Mouse (Mus musculus) hindbrain, embryonic 10.5 days (tissue): ENCODE results near the gene Pde5a. TPM values are rescaled to one million over a fixed set of nuclear protein-coding genes. Genes with fewer than 3 reads are reported as not detected.

Experiments
- DNase-seq: peaks from one replicate; pipeline ENCODE4 v3.0.0-alpha.2; 2017; ENCODE audit warnings: low spot score
- H3K27ac ChIP-seq: fragments of 300-500 bp; sonication (generic); 2 replicates; pipeline ENCODE4 v1.5.1; 2016; ENCODE audit warnings: mild to moderate bottlenecking, moderate library complexity
- H3K27me3 ChIP-seq: fragments of 300-500 bp; sonication (generic); 2 replicates; pipeline ENCODE4 v1.6.1; 2016; ENCODE audit warnings: mild to moderate bottlenecking; ENCODE audit not compliant: poor library complexity, insufficient read depth, severe bottlenecking
- H3K36me3 ChIP-seq: fragments of 300-500 bp; sonication (generic); 2 replicates; pipeline ENCODE4 v1.6.1; 2016; ENCODE audit warnings: mild to moderate bottlenecking, moderate library complexity
- H3K4me1 ChIP-seq: fragments of 300-500 bp; sonication (generic); replicated peaks from 2 replicates; pipeline ENCODE4 v1.6.1; 2016; ENCODE audit warnings: mild to moderate bottlenecking
- H3K4me3 ChIP-seq: fragments of 300-500 bp; sonication (generic); 2 replicates; pipeline ENCODE4 v1.5.1; 2016; ENCODE audit warnings: mild to moderate bottlenecking, moderate library complexity
- H3K9me3 ChIP-seq: fragments of 300-500 bp; sonication (generic); 2 replicates; pipeline ENCODE4 v1.6.1; 2016; ENCODE audit warnings: mild to moderate bottlenecking, moderate library complexity
- WGBS: fragments of 180-500 bp; shearing (Covaris S2); methylation state at CpG from one replicate; pipeline ENCODE4 v1.1.7; 2016; 5-methylcytosine and 5-hydroxymethylcytosine counted together
- polyA plus RNA-seq: library from polyadenylated mRNA; unstranded; fragments of >200 nt; fragmentation: Nextera tagmentation; extraction: Ambion mirVana; gene quantifications from 2 replicates; pipeline ENCODE4 v1.2.1, GENCODE M21; 2016

Gene Pde5a
- polyA plus RNA-seq, 1 experiment from 2014 or later: 2.9 TPM

DNA sequence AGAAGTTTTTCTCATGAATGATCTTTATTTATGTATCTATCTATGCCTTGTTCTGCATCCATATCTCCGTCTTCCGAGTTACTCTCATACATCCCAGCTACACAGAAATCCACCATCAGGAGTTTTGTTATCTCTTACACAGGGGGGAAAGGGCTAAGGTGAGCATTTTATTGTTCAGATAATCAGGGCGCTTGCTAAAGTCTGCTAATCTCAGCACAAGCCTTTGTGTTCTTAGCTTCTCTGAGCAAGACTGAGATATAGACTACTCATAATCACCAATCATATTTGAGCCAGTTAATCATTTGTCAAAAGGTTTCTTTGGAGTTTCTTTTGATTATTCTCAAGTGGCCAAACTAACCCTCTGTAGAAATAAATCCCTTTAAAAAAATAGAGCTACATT is 148.8 kb downstream of the Pde5a start:
- no peaks in the 10 kb centered on the region for H3K27me3 ChIP-seq
- no peaks in the 10 kb centered on the region for H3K4me1 ChIP-seq
- H3K4me3 ChIP-seq: no peak overlapping the region
- no peak overlapping the region for H3K27ac ChIP-seq
- DNase-seq: no peak
- WGBS: 94% methylated on average over 3 of the region's 3 CpGs
- no peaks in the 10 kb centered on the region for H3K9me3 ChIP-seq
- H3K36me3 ChIP-seq: no peaks in the 10 kb centered on the region

DNA sequence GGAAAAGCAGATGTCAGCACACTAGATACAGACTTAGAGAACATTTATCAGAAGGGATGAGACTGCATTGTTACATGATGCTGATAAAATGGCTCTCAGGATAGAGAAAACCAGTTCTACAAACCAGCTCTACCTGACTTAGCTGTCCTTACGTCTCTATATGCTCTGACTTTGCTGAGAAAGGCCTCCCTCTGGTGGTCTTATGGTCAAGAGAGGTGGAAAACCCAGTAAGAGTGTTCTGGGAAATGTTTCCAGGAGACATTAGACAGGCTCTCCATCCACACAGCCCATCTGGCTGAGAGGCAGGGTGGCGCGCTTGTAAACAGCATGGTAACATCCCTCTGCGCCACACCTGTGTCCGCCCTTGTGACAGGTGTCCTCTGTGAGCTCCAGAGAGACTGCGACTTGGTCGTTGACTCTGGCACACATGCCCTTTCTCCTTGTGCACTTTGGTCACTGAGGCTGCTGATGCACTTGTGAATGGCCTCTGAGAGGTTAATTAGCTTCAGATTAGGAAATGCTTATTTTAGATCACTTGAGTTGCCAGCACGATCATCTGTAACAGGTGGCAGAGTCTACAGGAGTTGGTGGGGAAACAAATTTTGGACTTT is 150.1 kb downstream of the Pde5a start:
- no peak for DNase-seq
- Histone ChIP-seq H3K9me3 (no peaks in the 10 kb centered on the region), H3K27me3 (no peaks in the 10 kb centered on the region), H3K4me3 (no peak overlapping the region), H3K4me1 (no peaks in the 10 kb centered on the region), H3K27ac (no peak overlapping the region), H3K36me3 (no peaks in the 10 kb centered on the region)
- WGBS: 90% methylated on average over 8 of the region's 8 CpGs

DNA sequence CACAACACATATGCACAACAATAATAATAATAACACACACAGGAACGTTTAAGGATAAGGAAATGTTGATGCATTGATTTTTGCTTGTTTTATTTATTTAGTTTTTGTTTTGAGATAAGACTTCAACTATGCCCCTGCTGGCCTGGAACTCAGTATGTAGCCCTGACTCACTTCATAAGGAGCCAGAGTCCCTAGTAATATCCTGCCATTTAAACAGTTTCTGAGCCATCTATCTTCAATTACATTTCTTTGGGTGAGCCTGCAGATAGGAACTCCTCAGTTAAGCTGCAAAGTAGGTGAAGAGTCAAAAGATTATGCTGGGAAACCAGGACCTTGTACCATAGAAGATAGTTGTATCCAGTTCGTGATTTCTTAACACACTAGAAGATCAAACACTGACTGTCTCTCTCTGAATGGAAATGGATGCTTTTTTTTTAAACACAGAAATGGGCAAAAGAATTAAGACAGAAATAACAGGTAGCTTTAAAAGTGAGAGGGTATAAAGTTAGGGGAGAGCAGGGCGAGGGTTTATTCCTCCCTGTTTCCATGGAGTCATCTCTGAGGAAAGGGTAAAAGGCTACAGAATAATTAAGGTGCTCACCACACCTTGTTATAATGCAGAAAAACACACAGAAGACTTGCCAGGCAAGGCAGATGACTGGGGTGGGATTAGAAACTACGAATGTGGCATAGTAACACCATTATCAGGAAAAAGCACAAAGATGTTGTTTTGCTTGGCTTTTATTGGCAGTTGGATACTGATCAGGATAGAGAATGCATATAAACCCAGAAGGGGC is 159.0 kb downstream of the Pde5a start:
- Histone ChIP-seq H3K9me3 (no peaks in the 10 kb centered on the region), H3K4me1 (no peaks in the 10 kb centered on the region), H3K27ac (no peak overlapping the region), H3K36me3 (no peaks in the 10 kb centered on the region), H3K27me3 (no peaks in the 10 kb centered on the region), H3K4me3 (no peak overlapping the region)
- DNase-seq: no peak
- WGBS: 86% methylated on average over 4 of the region's 4 CpGs

DNA sequence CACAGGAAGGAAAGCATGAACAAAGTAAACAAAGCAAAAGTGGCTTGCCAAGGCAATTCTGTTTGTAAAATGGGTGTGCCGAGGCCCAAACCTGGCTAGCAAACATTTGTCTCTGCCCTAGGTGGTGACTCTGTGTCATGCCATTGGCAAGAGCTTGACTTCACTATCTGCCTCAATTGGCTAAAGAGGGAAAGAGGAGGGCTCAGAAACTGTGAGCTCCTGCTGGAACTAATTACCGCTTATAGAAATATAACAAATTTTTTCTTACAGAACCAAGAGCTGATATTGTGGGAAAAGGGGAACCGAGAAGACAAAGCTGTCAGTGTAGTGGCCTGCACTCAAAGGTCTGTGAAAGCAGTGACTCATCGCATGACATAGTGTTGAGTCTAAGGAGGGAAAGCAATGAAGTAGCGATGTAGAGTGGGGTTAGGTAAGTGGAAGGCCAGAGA is 159.6 kb downstream of the Pde5a start:
- no peak for DNase-seq
- WGBS: 89% methylated on average over 5 of the region's 5 CpGs
- Histone ChIP-seq H3K9me3 (no peaks in the 10 kb centered on the region), H3K27me3 (no peaks in the 10 kb centered on the region), H3K27ac (no peak overlapping the region), H3K4me1 (no peaks in the 10 kb centered on the region), H3K4me3 (no peak overlapping the region), H3K36me3 (no peaks in the 10 kb centered on the region)

DNA sequence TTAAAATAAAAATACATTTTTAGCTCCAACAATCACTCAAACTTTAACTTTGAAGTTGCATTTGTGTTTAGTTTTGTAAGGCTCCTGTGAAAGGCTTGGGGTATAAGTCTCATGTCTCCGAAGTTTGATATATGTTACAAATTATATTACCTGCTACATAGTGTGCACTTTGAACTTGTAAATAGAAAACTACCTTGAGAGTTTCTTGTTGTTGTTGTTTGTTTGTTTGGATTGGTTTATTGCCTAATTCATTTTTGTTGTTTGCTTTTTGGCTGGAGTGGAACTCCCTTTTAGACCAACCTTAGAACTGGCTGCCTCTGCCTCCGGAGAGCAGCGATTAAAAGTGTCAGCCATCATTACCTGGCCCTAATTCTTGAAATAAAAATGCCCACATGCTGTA is 166.0 kb downstream of the Pde5a start, which contains the start of gene Fabp2:
Gene Fabp2, plus strand, starts transcription at position 301 of the 400 bp plus-strand sequence.
- no peaks in the 10 kb centered on the region for H3K36me3 ChIP-seq
- DNase-seq: no peak
- WGBS: 95% methylated on average over 3 of the region's 3 CpGs
- H3K4me1 ChIP-seq: no peaks in the 10 kb centered on the region
- H3K9me3 ChIP-seq: no peaks in the 10 kb centered on the region
- no peak within 1 kb of the TSS for H3K27ac ChIP-seq
- no peak within 1 kb of the TSS for H3K4me3 ChIP-seq
- no peaks in the 10 kb centered on the region for H3K27me3 ChIP-seq

DNA sequence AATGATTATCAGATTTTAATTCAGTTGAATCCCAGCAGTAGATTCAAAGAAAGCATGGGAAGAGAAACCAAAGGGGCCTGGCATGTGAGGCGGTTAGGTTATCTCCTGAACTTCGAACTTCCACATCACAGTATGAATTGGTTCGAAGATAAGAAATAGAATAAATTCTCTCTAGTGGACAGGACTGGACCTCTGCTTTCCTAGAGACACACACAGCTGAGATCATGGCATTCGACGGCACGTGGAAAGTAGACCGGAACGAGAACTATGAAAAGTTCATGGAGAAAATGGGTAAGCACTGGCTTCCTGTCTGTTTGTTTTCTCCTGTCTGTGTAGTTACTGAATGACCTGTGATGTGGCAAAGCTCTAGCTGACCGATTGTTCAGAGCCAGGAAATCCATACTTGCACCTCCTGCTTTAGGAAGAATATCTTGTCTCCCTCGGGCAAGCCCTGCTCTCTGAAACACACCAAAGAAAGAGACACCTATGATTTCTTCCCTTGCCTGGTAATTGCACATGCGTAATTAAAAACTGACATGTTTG is 166.5 kb downstream of the Pde5a start:
- Histone ChIP-seq H3K27ac (no peak overlapping the region), H3K27me3 (no peaks in the 10 kb centered on the region), H3K9me3 (no peaks in the 10 kb centered on the region), H3K4me1 (no peaks in the 10 kb centered on the region), H3K36me3 (no peaks in the 10 kb centered on the region), H3K4me3 (no peak overlapping the region)
- 88% methylated on average over 11 of the region's 11 CpGs for WGBS
- no peak for DNase-seq

DNA sequence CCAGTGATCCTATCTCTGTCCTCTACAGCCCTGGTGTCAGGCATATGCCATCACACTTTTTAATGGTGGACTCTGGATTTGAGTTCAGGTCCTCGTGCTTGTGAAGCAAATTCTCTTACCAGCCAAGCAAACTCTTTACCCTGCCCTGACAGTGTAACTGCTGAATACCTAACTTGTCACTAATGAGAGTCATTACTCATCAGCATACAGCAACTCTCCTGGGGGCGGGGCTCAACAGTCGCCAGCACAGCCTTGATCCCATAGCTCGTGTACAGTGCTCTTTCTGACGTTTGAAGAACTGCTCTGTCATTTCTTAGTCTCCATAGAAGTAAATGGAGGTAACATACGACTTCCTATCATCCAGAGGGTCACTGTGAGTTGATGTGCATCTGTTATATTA is 169.5 kb downstream of the Pde5a start:
- 67% methylated on average over 6 of the region's 6 CpGs for WGBS
- H3K4me3 ChIP-seq: no peak overlapping the region
- H3K36me3 ChIP-seq: no peaks in the 10 kb centered on the region
- no peaks in the 10 kb centered on the region for H3K27me3 ChIP-seq
- no peaks in the 10 kb centered on the region for H3K9me3 ChIP-seq
- DNase-seq: no peak
- no peaks in the 10 kb centered on the region for H3K4me1 ChIP-seq
- no peak overlapping the region for H3K27ac ChIP-seq

DNA sequence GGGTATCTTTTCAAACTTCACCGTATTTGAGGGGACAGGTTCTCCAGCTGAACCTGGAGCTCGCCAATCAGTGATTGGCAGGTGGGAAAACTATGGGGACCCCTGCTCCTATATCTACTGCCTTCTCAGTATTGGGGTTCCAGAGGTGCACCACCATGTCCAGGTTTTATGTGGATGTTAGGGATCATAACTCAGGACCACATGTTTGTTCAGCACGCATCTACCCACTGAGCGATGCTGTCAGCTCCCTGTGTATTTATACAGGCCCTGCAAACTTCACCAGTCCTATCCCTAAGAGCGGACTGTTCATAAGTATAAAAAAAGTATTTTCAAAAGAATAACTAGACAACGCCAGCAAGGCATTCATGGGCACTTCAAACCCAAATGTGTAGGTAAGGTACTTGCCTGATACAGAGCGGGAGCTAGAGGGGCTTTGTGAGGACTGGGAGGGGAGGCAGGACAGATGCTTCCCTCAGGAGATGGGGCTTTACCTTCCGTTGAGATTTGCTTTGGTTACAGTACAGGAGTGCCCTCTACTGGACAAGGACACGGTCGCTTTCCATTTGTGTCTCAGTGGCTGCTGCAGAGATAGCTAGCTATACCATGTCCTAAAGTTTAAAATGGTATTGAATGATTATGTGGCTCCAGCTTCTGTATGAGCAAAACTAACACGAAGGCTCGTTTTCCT is 175.1 kb downstream of the Pde5a start:
- WGBS: 43% methylated on average over 12 of the region's 12 CpGs
- H3K4me1 ChIP-seq: no peaks in the 10 kb centered on the region

DNA sequence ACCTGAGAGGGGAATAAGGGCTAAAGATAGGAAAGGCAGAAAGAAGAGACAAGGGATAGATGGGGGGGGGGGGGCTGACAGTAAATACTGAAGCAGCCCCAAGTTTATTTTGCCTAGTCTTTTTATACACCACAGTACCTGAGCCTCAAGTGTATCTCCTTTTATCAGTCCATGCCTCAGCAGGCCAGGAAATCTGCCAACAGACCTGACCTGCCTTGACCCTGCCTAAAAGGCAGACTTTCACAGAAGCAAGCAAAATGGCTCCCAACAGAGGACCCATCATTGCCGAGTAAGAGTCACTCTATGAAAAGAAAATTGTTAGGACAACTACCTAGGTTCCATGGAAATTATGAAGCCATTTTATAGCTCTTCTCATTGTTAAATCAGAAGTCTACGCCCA is 179.1 kb downstream of the Pde5a start:
- Histone ChIP-seq H3K9me3 (no peaks in the 10 kb centered on the region), H3K4me1 (no peaks in the 10 kb centered on the region), H3K4me3 (no peak overlapping the region), H3K27ac (no peak overlapping the region), H3K36me3 (no peaks in the 10 kb centered on the region), H3K27me3 (no peaks in the 10 kb centered on the region)
- DNase-seq: no peak
- 90% methylated on average over 2 of the region's 2 CpGs for WGBS

More for the DNA sequence above, 175.1 kb downstream of the Pde5a start:
- DNase-seq: peak; percentile 55
- H3K27ac ChIP-seq: no peak overlapping the region
- no peak overlapping the region for H3K4me3 ChIP-seq
- no peaks in the 10 kb centered on the region for H3K9me3 ChIP-seq
- H3K27me3 ChIP-seq: no peaks in the 10 kb centered on the region
- H3K36me3 ChIP-seq: no peaks in the 10 kb centered on the region

Other genes starting within 250 kb of the Pde5a start
- gene Fnbp1l, start 109.2 kb upstream of the Pde5a start, polyA plus RNA-seq: 48.7 and 54.9 TPM in 2 replicates
- gene Fabp2, start 166.1 kb downstream of the Pde5a start, polyA plus RNA-seq: not detected in 2 replicates
- gene Gm10959, start 190.4 kb downstream of the Pde5a start, polyA plus RNA-seq: not detected in 2 replicates
- 85.3 and 96.3 TPM in 2 replicates for gene 1810037I17Rik, start 195.3 kb downstream of the Pde5a start, polyA plus RNA-seq